Mouse (Mus musculus): Measurements from ENCODE around the gene Cwc22.
"Not testable (repeated sequence)": the region's sequence is repeated elsewhere in the genome, so short reads cannot be mapped to it uniquely, and the experiment has no call there.

Cwc22 gene

DNA sequence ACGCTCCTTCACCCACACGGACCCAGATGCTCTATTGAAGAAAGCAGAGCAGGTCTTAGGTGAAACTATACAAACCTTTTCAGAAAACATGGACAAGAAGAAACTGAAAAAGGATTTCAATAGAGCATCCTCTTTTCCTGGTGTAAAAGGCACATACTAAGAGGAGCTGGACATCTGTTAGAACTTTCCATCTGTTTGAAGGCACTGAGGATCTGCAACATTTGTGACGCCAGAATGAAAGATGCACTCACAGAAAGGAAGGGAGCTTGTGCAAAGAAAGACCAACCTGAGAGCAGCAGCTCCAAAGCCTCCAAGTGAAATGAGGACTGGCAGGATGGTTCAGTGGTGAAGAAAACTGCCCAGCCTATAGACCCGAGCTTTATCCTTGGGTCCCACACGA lies 48.2 kb downstream of the Cwc22 start:
- DNase-seq (ENCODE audit: low spot score in 2 of 2) = no peak

DNA sequence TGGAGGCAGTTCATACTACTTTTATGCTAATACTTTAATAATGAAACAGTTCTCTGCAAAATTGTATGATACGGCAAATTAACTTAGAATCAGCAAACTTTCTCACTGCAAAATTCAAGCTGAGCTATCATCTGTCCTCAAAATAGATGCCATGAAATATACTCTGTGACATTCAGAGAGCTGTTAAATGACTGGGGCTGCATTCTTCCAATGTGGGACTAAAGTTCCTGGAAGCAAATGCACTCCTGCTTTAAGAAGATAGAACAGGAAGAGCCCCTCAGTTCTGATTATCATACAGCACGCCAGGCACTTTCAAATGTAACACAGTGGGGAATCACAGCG lies 48.6 kb downstream of the Cwc22 start:
- DNase-seq (ENCODE audit: low spot score in 2 of 2) = no peak

DNA sequence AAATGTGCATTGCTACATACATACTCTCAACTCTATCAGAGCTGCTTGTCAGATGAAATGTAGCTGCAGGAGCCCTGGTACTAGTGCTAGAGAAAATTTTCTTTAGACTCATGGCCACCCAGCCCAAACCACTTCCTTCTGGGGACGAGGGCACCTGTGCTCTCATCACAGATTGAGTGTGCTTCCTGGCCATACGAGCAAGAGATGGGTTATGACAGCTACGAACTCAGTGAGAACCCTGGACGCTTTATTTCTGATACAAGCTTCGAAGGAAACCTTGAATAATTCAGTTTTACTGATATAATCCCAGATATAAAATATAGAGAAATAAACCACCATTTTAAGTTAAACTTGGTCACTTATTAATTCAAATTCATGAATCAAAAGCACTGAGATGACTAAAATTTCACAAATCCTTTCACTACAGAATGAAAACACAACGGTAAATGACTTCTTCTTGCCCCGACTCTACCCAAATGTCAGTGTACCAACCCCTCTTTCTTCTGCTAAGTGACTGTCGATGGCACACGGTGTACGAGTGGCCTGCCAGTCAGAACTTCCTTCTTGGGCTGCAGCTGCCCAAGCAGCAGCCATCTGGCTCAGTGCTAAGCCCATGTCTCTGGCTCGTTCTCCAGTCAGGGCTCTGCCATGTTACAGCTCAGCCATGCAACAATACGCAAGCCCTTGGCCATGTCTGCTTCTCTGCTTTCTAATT lies 49.2 kb downstream of the Cwc22 start:
- DNase-seq (ENCODE audit: low spot score in 2 of 2) = no peak

DNA sequence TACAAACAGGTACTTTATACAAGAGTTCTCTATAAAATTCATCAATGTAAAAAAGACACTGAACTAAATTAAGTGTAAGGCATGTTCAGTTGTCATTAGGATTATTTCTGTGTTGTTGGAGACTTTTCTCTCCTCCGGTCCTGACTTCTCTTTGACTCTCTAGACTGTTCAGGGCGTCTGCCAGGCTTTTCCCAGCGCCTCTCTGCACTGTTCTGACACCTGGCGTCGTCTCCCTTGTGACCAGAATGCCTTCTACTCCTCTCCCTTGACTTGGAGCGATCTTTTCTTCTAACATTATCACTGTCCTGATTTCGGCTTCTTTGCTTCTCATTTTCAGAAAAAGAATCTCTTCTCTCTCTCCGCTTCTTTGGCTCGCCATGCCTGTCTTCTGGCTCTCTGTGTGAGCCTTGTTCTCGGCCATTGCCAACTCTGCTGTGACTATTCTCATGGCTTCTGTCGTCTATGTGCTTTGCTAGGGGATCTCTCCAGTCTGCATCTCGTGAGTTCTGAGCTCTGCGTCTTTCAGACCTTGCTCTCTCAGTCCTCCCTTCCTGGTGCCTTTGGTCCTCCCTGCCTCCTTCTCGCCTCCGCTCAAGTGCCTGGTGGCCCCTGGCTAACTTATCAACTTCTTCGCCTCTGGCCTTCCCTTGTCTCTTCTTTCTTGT lies 50.1 kb downstream of the Cwc22 start:
- DNase-seq (ENCODE audit: low spot score in 2 of 2) = not testable (repeated sequence)

GRCm38 (mm10) chr2:77894896-77895295 lies 51.3 kb downstream of the Cwc22 start:
- no peak for DNase-seq (ENCODE audit: low spot score in 2 of 2)

DNA sequence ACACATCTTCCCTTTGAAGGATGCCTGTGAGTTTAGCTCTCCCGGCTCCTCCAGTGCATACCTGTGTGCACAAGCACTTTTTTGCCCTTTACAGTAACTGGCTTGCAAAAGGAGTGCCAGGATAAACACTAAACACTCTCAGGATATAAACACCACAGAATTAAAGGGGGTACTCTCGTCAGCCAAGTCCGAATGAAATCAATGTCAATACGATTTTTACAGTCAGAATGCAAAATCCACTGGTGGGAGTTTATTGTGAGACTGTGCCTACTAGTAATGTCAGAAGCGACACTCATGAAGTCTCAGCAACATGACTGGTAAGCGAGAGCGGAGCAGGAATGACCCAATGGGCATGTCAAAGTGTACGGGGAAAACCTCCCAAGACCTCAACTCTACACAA lies 52.7 kb downstream of the Cwc22 start:
- DNase-seq (ENCODE audit: low spot score in 2 of 2) = no peak

DNA sequence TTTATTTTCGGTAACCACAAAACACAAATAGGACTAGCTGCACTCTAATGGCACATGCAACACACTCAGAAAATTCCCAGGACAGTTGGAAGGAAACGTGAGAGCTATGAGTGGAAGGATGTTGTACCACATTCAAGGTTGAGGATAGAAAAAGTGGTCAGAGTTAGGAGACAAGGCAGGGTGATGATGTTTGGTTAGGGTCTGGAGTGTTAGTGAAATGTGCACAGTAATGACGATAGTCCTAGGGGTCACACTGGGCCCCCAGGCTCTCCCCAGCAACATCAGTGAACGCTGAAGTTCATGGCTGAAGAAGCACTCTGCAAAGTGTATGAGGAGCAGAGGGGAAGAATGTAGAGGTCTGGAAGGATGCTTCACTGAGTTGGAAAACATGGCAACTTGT lies 53.6 kb downstream of the Cwc22 start:
- DNase-seq (ENCODE audit: low spot score in 2 of 2) = no peak

DNA sequence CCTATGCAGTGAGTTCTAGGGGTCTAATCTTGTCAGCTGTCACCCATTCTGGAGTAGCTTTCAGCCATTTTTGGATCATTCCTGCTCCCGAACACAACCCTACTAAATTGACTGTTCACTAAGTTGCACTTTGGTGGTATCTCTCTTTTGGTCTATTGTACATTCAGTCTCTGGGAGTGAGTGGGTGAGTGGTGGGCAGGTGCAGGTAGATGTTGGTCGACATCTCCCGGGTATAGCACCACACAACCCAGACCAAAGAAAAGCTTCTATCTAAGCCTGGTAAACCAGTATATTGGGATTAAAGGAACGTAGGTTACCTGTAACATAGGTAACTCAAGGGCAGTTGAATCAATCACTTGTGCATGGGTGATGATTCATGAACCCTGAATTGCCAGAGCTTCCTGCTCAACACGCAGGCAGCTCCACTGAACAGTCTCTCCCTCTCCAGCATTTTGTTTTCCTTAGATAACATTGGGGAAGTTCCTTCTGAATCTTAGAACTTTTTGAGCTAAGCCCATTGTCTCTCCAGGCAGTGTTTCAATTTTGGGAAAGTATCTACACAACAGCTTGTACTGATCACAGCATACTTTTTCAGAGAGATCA lies 55.2 kb downstream of the Cwc22 start:
- DNase-seq (ENCODE audit: low spot score in 2 of 2) = no peak

DNA sequence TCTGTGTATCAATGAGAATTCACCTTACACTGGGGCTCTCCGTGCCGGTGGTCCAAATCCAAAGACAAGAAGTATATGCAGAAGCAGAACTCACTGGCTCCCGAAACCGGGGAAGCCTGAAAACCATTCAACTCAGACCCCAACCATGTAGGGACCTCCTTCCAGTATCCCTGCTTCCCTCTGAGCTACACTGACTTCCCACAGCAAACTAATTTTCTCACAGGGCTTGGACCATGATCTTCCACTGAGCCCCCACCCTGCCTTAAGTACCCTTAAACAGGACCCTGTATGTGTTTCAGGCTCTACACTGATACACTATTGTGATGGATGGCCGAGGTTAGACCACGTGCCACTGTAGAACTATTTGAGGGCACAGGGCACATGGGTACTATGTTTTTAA lies 56.2 kb downstream of the Cwc22 start:
- DNase-seq (ENCODE audit: low spot score in 2 of 2) = no peak

- DNase-seq (ENCODE audit: low spot score in 2 of 2) = no peak
Measured at GRCm38 (mm10) chr2:77889401-77889800, 56.8 kb downstream of the Cwc22 start.

DNA sequence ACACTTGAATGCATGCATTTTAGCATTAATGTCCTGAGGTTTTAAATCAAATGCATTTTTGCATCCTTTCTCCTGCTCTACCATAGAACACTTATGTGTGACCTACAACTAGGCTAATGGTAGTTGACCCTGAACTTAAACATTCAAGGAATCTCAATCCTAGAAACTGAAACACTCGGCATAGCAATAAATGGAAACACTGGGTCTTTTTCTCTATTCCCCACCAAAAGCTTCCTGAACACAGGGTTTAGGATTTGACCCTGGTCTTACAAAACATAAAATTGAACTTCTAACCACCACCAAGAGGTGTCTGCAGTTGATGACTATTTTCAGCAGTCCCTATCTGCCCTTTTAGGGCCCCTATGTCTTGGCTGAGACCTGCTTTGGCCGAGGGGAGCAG lies 57.3 kb downstream of the Cwc22 start:
- DNase-seq (ENCODE audit: low spot score in 2 of 2) = no peak

DNA sequence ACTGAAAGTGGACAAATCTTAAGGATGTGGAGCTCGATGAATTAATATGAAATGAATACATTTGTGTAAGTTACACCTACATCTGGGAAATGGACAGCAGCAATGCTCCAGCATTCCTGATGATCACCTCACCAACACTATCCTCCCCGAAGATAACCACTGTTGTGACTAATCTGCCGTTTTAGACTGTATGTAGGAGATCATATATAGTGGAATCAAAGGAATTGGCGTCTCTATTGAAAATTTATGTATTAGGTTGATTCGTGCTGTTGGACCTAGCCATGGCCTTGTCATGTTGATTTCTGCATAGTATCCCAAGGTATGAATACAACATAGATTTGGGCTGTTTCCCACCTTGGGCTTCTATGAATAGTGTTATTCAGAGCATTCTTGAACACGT lies 58.1 kb downstream of the Cwc22 start:
- DNase-seq (ENCODE audit: low spot score in 2 of 2) = no peak

- no peak for DNase-seq (ENCODE audit: low spot score in 2 of 2)
Measured at GRCm38 (mm10) chr2:77887166-77887565, 59.0 kb downstream of the Cwc22 start.

DNA sequence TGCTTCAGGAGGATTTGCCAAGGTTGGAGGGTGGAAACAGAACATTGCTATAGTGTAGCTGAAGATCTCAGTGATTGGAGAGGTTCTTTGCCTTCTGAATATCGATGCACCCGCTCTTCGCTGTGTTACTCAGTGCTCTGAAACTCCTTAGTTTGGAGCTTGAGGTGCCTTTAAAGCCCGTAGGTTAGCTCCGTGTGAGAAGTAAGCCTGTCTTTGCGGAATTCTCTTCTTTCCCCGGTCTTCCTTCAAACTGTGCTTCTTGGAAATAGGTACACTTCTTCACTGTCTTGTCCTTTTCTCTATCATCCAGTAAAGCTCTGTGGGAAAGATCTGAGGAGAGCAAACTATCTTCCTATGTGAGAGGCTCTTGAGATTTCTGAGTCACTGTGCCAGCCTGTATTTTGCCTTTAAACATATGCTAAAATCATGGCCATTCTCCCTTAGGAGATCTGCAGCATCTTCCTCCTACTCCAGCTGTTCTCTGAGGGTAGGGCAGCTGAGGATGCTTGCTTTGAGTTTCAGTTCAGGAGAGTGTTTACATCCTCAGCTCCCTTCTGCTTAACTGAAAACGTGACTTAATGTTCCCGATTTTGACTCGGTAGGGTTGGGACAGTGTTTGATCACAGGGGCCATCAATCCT lies 60.6 kb downstream of the Cwc22 start:
- no peak for DNase-seq (ENCODE audit: low spot score in 2 of 2)

DNA sequence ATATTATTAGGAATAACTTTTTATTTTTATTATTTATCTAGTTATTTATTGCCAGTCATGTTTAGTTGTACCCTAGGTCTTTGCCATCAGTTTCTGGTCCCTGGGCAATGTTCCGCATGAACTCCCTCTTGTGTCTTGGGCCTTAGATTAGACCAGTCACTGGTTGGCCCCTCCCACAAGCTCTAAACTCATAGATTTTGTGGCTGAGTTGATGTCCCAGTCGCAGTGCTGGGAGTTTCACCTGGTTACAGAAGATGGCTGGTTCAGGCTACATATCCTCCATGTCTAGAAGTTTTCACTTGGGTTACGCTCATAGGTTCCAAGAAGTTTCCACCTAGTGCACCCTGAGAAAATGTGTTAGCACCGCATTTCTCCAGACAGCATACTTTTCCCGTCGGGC lies 61.1 kb downstream of the Cwc22 start:
- DNase-seq (ENCODE audit: low spot score in 2 of 2) = no peak

DNA sequence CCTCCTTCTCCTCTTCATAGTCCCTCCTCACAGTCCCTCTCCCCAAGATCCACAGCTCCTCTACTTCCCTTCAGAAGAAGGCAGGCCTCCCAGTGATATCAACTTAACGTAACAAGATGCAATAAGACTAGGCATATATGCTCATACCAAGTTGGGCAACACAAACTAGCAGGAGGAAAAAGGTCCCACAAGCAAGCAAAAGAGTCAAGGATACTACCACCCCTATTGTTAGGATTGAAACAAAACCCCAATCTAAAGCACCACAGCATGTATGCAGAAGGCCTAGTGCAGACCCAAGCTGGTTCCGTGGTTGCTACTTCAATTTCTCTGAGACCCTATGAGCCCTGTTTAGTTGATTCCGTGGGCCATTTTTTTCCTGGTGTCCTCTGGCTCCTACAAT lies 61.7 kb downstream of the Cwc22 start:
- no peak for DNase-seq (ENCODE audit: low spot score in 2 of 2)

- DNase-seq (ENCODE audit: low spot score in 2 of 2) = no peak
Measured at GRCm38 (mm10) chr2:77882961-77883360, 63.2 kb downstream of the Cwc22 start.

DNA sequence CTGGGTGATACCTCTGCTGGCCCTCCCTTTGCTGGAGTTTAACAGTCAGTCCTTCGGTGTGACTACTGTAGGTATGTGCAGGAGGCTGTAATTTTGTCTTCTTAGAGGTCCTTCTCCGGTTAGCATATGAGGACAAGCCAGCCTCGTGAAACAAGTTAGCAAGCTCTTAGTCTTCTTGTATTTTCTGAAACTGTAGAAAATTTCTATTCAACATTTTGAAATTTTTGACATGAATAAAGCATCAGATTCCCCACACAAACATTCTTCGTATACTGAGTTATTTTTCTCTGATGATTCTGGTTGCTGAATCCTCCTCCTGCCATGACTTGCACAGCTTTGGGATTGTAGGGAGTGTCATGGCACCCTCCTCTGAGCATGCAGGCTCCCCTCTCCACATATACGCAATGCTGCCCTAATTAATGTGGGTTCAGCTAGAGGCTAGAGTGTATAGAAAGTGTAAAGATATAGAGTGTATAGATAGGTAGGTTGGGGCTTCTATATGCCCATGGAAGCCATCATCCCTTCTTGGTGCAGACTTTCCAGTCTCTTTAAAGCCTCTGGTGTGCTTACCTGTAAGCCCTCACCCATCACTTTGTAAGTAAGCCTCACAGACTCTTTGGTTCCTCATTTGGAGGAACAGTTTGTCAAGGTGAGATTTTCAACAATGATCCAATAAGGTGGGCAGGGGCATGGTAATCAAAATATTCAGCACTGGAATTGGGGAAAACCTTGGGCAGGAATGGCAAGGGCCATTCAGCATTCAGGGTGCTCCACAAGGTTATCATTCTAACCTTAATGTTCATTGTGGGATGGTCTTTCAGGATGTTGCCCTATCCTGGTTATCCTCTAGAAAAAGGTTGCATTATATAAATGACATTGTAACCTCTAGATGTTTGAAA lies 64.6 kb downstream of the Cwc22 start:
- DNase-seq (ENCODE audit: low spot score in 2 of 2) = no peak

DNA sequence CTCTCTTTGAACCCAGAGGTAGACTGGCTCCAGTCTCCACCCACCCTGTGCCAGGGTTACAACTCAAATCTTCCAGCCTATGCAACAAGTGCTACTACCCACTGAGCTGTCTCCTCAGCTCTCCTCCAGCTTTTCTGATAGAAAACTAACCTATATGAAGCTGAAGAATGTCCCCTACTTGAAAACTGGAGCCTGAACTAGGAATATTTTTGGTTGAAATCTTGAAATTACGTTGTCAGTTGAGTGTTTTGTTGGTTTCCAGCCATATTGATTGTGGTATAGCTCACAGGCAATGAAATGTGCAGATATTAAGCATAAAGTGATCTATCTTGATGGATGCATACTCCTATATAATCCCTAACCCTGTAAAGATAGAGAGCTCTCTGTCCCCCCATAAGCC lies 65.8 kb downstream of the Cwc22 start:
- DNase-seq (ENCODE audit: low spot score in 2 of 2) = no peak

DNA sequence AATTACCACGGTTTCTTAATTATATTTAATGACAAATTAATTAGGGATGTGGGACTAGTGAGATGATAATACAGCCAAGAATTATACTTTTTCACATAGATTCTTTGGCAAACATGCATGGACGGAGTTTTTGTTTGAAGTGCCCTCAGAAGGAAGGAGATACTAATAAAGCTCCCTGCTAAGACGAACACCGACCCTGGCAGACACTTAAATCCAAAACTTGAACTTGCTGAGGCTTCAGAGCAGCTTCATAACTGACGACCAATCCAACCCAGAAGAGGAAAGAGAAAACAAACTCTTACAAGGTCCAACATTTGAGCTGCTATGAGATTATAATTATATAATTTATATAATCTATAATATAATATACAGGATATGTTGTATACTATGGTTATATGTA lies 66.4 kb downstream of the Cwc22 start:
- DNase-seq (ENCODE audit: low spot score in 2 of 2) = no peak

DNA sequence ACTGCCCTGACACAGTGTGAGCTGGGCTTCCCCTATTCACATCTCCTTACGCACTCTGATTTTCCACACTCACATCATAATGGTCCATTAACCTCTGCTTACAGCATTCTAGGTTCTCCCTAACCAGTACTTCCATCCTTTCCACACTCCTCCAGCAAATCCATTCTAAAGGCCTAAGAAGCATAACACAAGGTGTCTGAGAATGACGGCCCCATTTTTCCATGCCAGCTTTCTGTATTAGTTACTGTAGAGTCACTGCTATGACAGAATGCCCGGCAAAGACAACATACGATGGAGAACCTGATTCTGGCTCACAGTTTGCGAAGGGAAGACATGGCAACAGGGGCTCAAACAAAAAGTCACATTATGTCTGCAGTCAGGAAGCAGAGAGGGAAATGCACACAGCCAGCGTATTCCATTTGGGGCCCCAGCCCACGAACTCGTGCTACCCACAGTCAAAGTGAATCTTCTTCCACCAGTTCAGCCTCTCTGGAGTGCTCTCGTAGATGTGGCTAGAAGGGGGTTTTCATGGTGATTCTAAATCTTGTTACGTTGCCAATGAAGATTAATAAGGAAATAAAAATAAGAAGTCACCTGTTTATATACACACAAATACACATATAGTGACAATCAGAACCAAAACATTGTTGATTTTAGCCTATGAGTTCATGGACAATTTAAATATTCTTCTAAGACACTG lies 68.9 kb downstream of the Cwc22 start:
- no peak for DNase-seq (ENCODE audit: low spot score in 2 of 2)
